9 mouse cellular contexts compared by ENCODE assay signal in the genomic region with DNA sequence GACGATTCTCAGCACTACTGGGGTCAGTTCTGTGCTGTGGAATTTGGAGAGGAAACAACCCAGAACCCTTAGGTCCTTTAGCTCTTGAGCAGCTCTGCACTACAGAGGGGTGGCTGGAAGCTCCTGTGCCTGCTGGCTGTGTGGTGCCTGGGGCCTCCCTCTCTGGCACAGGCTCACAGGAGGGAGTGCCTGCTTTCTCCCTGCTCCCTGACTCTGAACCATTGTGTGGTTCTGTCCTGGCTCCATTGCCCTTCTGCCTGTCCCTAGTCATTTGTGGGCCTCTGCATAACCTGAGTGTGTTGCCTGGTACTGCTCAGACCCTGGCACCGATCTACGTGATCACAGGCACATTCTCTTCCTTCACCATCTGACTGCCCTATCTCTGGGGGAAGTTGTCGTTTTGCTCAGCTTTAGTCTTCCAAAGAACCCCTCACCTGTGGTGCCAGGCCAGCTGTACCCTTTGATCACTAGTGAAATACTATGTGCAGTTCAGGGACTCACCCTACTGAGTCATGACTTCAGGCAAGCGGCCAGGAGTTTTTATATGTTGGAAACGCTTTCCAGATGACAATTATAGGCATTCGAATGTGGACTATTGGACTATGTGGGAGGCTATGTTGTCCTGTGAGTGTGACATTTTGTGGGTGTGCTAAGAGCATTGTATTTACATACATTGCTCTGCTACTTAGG. TPM values are rescaled to one million over a fixed set of nuclear protein-coding genes. Genes with fewer than 3 reads are reported as not detected.
A peak's percentile ranks its signal among the peaks of the same experiment; 100 is the strongest.
DNase-seq lines count a peak whose midpoint lies in the region; ATAC-seq and TF ChIP-seq lines count a peak whose summit lies in the region.
"Had no signal": no experiment of that assay in that cellular context is flagged by ENCODE, and none has a peak within 500 bp of the region (broad histone marks: within the 10 kb centered on the region; RNA-seq: fewer than 3 reads in every experiment).

No protein-coding gene starts in this region.

- H3K9ac ChIP-seq in midbrain, embryonic 16.5 days (ENCODE audit: low read depth, low read length) = no peak overlapping the region
- no peak overlapping the region for H3K9ac ChIP-seq in midbrain, embryonic 15.5 days
- peak overlapping the region; percentile 14; the same call in 1 of the 2 replicates for H3K9ac ChIP-seq in heart, embryonic 14.5 days (ENCODE audit: low read length)

- no peak for TF ChIP-seq POLR2A in olfactory bulb, adult 2 months (IDR thresholded peaks at IDR 0.05; ENCODE audit: insufficient read depth, low read depth, low read length)

- H3K36me3 ChIP-seq in midbrain, embryonic 16.5 days (ENCODE audit: control insufficient read depth, insufficient read depth, low read length) = no peaks in the 10 kb centered on the region
- no peaks in the 10 kb centered on the region for H3K36me3 ChIP-seq in midbrain, embryonic 15.5 days (replicated peaks)
- peaks cover 10% of the 10 kb centered on the region; the same call in 1 of the 2 replicates for H3K36me3 ChIP-seq in heart, embryonic 14.5 days (ENCODE audit: control insufficient read depth, insufficient read depth, low read length)

- peaks cover 17% of the 10 kb centered on the region; the same call in 1 of the 2 replicates for H3K4me1 ChIP-seq in midbrain, embryonic 16.5 days (ENCODE audit: control insufficient read depth, insufficient read depth, low read length)
- peaks cover 23% of the 10 kb centered on the region for H3K4me1 ChIP-seq in midbrain, embryonic 15.5 days
- peaks cover 15 to 50% of the 10 kb centered on the region in 2 experiments for H3K4me1 ChIP-seq in heart, embryonic 14.5 days (ENCODE audit: control insufficient read depth in 2 of 2, insufficient read depth in 2 of 2, low read length in 2 of 2)
- peaks cover 13% of the 10 kb centered on the region for H3K4me1 ChIP-seq in olfactory bulb, adult 2 months (ENCODE audit: control insufficient read depth, insufficient read depth, low read length)

- no peak overlapping the region for H3K4me2 ChIP-seq in midbrain, embryonic 16.5 days (ENCODE audit: low read length)
- no peak overlapping the region for H3K4me2 ChIP-seq in midbrain, embryonic 15.5 days
- H3K4me2 ChIP-seq in heart, embryonic 14.5 days (ENCODE audit: low read length) = no peak overlapping the region

- H3K27ac ChIP-seq in midbrain, embryonic 16.5 days (ENCODE audit: low read length) = no peak overlapping the region
- H3K27ac ChIP-seq in midbrain, embryonic 15.5 days = no peak overlapping the region
- H3K27ac ChIP-seq in heart, embryonic 14.5 days (replicated peaks in 1 of 2; ENCODE audit: control insufficient read depth in 1 of 2, insufficient read depth in 1 of 2, low read depth in 2 of 2, low read length in 2 of 2) = peak overlapping the region; percentile 21 to 59; a peak in 2 of 4 replicates
- peak overlapping the region; percentile 23; the same call in 1 of the 2 replicates for H3K27ac ChIP-seq in olfactory bulb, adult 2 months (ENCODE audit: insufficient read depth, low read depth, low read length)

- H3K27me3 ChIP-seq in midbrain, embryonic 16.5 days (ENCODE audit: control insufficient read depth, insufficient read depth, low read depth, low read length) = no peaks in the 10 kb centered on the region
- no peaks in the 10 kb centered on the region for H3K27me3 ChIP-seq in midbrain, embryonic 15.5 days (replicated peaks)
- H3K27me3 ChIP-seq in heart, embryonic 14.5 days (ENCODE audit: control insufficient read depth, insufficient read depth, low read length) = no peaks in the 10 kb centered on the region

- 0 out of 2 replicates have a peak, but pooled peaks have one; percentile 37 for ATAC-seq in midbrain, embryonic 16.5 days
- ATAC-seq in midbrain, embryonic 15.5 days (replicated peaks) = no peak
- ATAC-seq in heart, embryonic 14.5 days (ENCODE audit: insufficient number of reproducible peaks, insufficient read depth, low FRiP score, low read depth) = no peak
- ATAC-seq in cerebellum, adult (ENCODE audit: insufficient number of reproducible peaks, low FRiP score, low TSS enrichment) = no peak

- peak; percentile 92 for DNase-seq in heart, adult 11 months
- DNase-seq in heart, adult 8-10 months (ENCODE audit: low spot score) = no peak
- DNase-seq in frontal cortex, postnatal 14 days (ENCODE audit: low spot score in 2 of 2) = no peak
- DNase-seq: layer of hippocampus, adult 9-11 months had no signal

- no peak overlapping the region for H3K4me3 ChIP-seq in midbrain, embryonic 16.5 days (ENCODE audit: low read depth, low read length)
- H3K4me3 ChIP-seq in midbrain, embryonic 15.5 days = no peak overlapping the region
- no peak overlapping the region for H3K4me3 ChIP-seq in heart, embryonic 14.5 days (ENCODE audit: control insufficient read depth in 1 of 2, insufficient read depth in 1 of 2, low read depth in 1 of 2, low read length in 2 of 2)
- H3K4me3 ChIP-seq in olfactory bulb, adult 2 months (ENCODE audit: insufficient read depth, low read depth, low read length) = no peak overlapping the region

- WGBS in midbrain, embryonic 16.5 days = 67% methylated on average over 7 of the region's 7 CpGs
- 70% methylated on average over 7 of the region's 7 CpGs for WGBS in midbrain, embryonic 15.5 days
- WGBS in heart, embryonic 14.5 days = 47% methylated on average over 7 of the region's 7 CpGs
- 31% methylated on average over 7 of the region's 7 CpGs for WGBS in olfactory bulb, adult 2 months

- no peaks in the 10 kb centered on the region for H3K9me3 ChIP-seq in midbrain, embryonic 16.5 days (replicated peaks; ENCODE audit: control insufficient read depth, low read length, poor library complexity, severe bottlenecking)
- H3K9me3 ChIP-seq in midbrain, embryonic 15.5 days = no peaks in the 10 kb centered on the region
- no peaks in the 10 kb centered on the region for H3K9me3 ChIP-seq in heart, embryonic 14.5 days (ENCODE audit: control insufficient read depth, low read length)

- TF ChIP-seq CTCF in olfactory bulb, adult 2 months (IDR thresholded peaks at IDR 0.05; ENCODE audit: insufficient read depth, low read depth, low read length) = no peak

RNA-seq across cellular contexts. Expression of a gene that starts 12.0 kb away (rescaled TPM):
- total RNA-seq in heart, adult 8-10 months (2022) = 10 to 100 TPM; 19.2 to 20.8 (median 19.9) TPM
- 12.3 and 14.0 TPM in 2 replicates for polyA plus RNA-seq in midbrain, embryonic 16.5 days (2015; fragmentation: Nextera tagmentation; extraction: Ambion mirVana)
- polyA plus RNA-seq in midbrain, embryonic 15.5 days (2015; fragmentation: Nextera tagmentation; extraction: Ambion mirVana) = 16.2 and 17.1 TPM in 2 replicates
- polyA plus RNA-seq in heart, embryonic 14.5 days (2014; fragmentation: Nextera tagmentation; extraction: Ambion mirVana) = 11.4 and 12.8 TPM in 2 replicates
- 38.2 TPM in 1 of 2 replicates, not detected in the other for polyA plus RNA-seq in olfactory bulb, adult 2 months (2012; ENCODE audit: insufficient read depth, insufficient read length, low replicate concordance, missing spikeins)

RNA-seq across cellular contexts. Expression of a gene that starts 27.1 kb away (rescaled TPM):
- total RNA-seq in heart, adult 8-10 months (2022) = 10 to 100 TPM; 19.5 to 30.7 (median 22.6) TPM
- polyA plus RNA-seq in midbrain, embryonic 16.5 days (2015; fragmentation: Nextera tagmentation; extraction: Ambion mirVana) = 35.4 and 40.8 TPM in 2 replicates
- 44.3 and 45.4 TPM in 2 replicates for polyA plus RNA-seq in midbrain, embryonic 15.5 days (2015; fragmentation: Nextera tagmentation; extraction: Ambion mirVana)
- polyA plus RNA-seq in heart, embryonic 14.5 days (2014; fragmentation: Nextera tagmentation; extraction: Ambion mirVana) = 34.7 and 38.2 TPM in 2 replicates
- polyA plus RNA-seq in olfactory bulb, adult 2 months (2012; ENCODE audit: insufficient read depth, insufficient read length, low replicate concordance, missing spikeins) = 64.3 and 103 TPM in 2 replicates

Comparison
In these comparisons a context has a peak if more than half of its experiments do, and no peak if none do; other contexts are left out.
1. H3K27ac ChIP-seq: peak in heart, embryonic 14.5 days (2 of 2) and olfactory bulb, adult 2 months (single experiment); none in midbrain, embryonic 16.5 days (single experiment) and midbrain, embryonic 15.5 days (single experiment).